Mouse (Mus musculus) heart, postnatal 4 days (tissue): ENCODE results near the gene Slamf9. TPM values are rescaled to one million over a fixed set of nuclear protein-coding genes. Genes with fewer than 3 reads are reported as not detected.

Experiments
- DNase-seq: peaks from one replicate; pipeline ENCODE4 v3.0.0; 2021
- total RNA-seq, 2 experiments: library from RNA; stranded (reverse); gene quantifications; 2 replicates each; pipeline ENCODE4 v1.2.3; 2021

Slamf9 gene
- total RNA-seq, 2 experiments from 2014 or later: 1.4 to 1.8 TPM

DNA sequence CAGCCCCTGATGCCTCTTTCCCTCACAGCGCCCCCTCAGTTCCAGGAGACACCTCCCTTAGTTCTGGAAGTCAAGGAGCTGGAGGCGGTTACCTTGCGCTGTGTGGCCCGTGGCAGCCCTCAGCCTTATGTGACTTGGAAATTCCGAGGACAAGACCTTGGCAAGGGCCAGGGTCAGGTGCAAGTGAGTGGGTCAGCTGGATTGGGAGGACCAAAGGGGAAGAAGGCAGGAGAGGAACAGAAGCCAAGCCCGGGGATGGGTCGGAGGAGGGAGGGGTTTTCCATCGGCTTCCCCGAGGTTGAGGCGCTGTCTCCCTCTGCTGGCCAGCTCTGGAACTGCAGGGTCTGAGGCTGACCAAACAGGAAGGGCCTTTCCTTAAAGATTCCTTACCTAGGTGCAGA, 15.1 kb downstream of the Slamf9 start:
- DNase-seq: peak; percentile 96

DNA sequence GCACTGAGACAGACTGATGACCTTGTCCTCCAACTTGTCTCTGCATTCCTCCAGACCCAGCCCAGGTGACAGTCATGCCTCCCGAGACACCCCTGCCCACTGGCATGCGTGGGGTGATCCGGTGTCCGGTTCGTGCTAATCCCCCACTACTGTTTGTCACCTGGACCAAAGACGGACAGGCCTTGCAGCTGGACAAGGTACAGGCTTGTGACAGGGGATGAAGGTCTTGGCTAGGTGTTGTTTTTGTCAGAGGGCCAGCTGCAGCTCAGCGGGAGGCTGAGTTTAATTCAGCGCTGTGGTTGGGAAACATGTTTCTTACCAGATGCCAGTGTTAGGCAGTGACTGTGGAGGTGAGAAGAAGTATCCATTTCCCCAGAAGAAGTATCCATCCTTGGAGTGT, 16.9 kb downstream of the Slamf9 start:
- DNase-seq: no peak

DNA sequence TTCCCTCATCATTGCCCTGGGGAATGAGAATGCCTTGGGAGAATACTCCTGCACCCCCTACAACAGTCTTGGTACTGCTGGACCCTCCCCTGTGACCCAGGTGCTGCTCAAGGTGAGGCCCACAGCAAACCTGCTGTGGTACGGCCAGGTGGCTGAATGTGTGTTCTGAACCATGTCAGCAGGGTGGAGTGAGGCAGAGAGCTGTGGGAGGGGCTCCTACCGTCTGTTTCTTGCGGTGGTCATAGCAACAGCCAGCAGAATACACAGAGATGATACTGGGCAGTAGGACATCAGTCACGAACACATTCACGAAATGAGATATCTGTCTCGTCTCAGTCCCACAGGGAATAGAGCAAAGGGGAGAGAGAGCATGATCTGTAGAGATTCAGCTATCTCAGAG, 18.4 kb downstream of the Slamf9 start:
- no peak for DNase-seq

DNA sequence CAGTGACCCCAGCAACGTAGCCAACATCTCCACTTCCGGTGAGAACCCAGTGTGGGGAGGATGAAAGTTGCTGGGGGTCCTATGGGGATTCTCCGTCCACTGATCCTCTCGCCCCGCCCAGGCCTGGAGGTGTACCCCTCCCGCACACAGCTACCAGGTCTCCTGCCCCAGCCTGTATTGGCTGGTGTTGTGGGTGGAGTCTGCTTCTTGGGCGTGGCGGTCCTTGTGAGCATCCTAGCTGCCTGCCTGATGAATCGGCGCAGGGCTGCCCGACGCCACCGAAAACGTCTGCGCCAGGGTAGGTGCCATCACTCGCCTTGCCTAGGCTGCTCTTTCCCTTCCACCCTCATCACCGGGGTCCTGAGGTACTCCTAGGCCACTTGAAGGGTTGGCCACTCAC, 20.9 kb downstream of the Slamf9 start:
- DNase-seq: no peak

DNA sequence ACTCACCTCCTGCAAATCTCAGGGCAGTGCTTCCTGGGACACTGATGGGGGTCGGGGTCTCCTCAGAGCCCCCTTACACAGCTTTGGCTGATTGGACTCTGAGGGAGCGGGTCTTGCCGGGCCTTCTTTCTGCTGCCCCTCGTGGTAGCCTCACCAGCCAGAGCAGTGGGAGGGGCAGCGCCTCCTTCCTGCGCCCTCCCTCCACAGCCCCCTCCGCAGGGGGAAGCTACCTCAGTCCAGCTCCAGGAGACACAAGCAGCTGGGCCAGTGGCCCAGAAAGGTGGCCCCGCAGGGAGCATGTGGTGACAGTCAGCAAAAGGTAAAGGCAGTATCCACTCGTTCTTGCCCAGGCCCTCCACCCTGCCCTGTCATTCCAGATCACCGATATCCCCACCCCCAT, 22.3 kb downstream of the Slamf9 start:
- no peak for DNase-seq

DNA sequence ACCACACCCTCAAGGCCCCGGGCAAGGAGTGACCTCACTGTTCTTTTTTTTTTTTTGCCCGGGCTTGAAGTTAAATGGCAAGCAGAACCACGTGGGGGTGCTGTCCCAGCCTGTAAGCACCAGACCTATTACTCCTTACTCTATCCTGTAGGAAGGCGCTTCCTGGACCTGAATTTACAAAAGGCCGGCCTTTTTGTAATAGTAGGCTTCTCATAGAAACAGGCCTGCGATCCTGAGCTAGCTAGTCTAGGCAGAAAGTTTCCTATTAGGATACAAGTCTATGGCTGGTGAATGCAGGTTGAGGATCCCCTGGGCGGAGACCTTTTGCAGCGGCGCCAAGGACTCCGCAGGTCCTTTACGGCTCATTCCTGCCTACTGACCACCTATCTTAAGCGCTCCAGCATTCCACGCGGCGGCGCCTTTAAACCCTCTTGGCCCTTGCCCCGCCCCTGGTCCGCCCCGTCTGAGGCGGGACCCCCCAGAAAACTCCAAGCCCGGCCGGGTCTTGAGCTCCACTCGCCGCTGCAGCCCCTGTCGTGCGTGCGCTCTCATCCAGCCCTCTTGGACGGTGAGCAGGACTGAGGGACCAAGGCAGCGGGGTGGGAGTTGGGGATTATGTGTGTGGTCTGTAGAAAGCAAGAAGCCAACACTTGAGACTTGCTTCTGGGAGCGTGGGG, 24.7 kb downstream of the Slamf9 start, which contains the start of gene Tagln2:
Gene Tagln2 (plus strand): TSS at position 283 of the 677 bp plus-strand sequence.
- DNase-seq: peak; percentile 93

DNA sequence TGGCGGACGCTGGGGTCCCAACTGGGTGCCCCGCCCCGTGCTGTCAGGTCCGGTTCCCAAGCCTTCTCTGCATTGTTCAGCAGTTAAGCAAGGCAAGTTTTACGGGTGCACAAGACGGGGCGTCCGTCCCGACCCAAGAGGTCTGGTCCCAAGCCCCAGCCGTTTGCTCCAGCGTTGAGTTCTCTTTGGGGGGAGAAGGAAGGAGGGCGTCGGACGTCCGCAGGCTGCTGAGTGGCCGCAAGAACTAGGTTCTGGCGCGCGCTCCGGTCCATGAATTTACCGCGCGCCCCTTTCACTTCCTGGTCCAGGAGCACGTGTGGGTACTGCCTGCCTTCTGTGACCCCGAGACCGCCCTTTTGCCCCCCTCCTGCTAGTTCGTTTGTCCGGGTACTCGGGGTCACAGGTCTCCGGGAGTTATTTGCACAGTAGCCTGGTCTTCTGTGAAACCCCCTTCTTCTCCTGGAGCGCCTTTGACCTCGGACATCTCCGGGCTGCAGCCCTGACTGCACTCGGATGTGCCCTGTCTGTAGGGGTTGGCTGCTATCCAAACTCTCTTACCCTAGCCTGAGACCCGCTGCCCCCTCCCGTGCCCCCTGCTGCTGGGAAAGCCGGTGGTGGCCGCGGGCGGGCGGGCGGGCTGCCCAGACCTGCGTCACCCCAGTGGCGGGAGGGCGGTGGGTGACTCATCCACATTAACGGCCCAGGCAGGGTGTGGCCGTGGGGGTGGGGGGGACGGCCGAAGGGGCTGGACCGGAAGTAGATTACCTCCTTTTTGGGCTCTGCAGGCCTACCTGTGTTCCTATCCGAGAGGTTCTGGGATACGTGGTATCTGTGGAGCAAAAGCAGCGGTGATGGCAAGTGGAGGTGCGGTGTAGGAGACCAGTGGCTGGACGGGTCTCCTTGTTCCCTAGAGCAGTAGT, 25.6 kb downstream of the Slamf9 start:
- peak; percentile 82 for DNase-seq

DNA sequence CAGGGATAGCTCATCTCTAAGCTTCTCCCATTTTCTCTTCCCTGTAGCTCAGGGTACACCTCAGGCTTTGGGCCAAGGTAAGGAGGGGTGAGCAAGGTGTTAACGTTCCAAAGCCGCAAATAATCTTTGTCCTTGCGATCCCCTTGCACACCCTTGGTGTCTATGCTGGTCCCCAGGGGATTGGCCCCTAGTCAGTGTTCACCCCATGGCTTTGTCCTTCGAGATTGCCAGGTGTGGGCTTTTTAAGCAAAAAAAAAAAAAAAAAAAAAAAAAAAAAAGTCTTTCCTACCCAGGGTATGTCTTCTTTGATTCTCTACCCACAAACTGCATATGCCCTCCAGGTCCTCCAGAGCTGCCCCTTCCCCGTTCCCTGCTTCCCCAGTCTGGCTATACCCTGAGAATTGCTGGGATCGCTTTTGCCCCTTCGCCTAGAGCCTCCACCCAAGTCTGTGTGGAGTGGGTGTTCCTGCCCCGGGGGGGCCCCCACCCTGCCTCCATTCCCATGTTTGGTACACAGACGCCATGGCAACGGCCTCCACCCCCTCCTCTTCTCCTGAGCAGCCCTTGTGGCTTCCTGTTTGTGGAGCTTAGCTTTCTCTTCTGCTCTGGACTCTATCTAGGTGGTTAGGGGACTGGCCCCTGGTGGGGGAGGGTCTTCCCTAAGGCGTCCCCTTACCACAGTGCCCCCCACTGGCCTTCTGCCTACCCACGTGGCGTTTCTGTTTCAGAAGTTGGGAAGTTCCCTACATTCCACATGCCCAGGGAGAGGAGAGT, 26.4 kb downstream of the Slamf9 start:
- DNase-seq: peak; percentile 82

DNA sequence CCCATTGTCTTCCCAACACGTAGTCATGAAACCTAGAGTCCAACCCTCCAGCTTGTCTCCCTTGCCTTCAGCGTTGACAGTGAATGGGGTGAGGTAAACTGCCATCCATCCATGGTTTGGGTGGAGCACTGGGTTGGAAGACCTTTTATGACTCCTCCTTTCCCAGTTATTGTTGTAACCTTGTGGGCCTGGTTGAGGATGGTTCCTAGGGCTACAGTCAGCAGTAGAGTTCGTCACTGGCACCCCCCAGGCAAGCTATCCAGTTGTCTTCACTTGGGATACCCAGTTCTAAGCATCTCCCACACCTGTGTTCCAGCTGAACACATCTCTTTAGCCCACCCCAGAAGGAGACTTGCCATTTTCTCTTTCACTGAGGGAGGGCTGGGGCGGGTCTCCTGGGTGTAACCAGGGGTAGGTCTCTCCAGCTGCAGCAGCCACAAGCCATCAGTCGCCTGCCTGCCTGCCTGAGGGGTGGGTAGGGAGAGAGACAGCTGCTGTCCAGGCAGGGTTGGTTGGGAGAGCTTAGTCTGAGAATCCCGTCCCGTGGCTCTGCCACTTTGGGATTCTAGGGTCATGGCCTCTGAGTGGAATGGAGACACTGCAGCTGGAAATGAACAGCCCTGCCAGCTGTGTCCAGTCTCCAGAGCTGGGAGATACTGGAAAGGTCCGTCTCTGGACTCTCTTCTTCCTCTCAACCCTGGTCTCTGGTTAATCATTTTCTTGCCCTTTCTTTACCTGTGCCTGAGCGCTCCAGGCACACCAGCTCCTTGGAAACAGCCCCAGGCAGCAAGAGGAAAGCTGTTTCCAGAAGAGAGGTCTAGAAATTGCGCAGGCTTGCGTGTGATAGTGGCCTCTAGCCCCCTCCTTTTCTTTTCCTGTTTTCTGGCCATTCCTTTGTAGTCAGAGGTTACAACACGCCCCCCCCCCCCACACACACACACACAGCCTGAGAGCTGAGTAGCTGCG, 27.3 kb downstream of the Slamf9 start:
- peak; percentile 41 for DNase-seq

DNA sequence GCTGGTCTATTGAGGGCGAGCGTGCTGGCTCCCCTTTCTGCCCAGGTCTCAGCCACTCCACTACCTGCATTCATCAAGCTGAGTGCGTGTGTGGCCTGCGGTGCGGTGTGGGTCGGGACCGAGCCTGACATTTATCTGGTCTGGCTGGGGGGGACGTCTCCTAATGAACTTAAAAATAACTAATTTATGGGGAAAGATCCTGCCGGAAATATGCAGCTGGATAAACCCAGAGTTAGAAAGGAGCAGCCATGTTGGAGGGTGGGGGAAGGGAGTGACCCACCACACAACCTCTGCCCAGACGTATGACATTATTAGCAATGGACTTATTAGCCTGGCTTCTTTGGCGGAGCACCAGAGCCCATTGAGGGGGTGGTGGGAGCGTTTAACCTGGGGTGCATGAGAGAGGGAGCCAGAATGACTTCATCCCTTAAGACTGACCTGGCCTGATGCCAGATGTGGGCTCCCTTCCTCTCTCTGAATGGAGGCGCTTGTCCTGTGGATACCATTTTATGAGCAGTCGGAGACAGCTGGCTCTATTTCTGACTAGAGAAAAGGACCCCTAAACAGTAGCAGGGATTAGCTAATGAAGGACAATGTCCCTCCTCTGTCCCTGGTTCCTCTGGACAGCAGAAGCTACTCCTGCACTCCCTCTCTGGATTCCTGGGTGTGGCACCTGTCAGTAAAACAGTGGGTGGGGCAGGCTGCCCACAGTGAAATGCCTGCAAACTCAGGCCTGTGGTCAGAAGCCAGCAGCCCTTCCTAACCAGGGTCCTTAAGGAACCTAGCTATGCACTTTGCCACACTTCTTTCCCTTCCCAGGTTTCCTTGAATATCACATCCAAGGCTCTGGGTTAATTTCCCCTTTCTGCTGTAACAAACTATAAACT, 28.2 kb downstream of the Slamf9 start:
- DNase-seq: peak; percentile 80

DNA sequence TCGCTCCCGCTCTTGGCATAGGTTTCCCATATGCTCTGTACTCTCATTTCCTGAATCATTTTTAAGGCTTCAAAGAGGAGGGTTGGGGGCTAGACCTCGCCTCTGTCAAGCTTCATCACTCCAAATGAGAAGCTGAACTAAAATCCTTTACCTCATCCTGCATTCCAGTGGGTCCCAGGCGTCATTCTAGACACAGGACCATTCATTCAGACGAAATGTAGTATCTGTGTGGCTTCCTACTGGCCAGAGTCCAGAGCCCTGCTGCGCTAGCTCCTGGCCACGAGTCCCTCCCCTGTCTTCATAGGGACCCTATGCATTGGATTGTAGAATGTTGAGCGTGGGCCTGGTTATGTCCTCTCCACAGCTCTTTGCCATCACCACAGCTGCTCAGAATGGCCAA, 29.6 kb downstream of the Slamf9 start:
- DNase-seq: peak; percentile 44

DNA sequence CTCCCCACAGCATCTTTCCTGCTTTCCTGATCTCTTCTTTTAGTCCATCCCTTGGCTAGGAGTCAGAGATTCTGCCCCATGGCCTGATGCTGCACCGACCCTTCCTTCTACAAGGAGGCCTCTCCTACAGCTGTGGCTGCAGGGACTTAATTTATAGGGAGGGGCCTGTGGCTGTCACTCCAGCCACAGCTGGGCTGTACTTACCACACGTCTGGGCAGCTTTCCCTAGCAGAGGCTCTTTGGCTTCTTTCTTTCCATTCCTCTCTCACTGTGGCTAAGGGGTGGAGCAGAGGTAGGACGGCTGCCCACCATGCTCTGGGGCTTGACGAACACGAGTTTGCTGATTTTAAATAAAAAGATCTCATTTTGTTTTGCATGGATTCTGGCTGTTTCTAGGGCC, 31.8 kb downstream of the Slamf9 start:
- peak; percentile 38 for DNase-seq

DNA sequence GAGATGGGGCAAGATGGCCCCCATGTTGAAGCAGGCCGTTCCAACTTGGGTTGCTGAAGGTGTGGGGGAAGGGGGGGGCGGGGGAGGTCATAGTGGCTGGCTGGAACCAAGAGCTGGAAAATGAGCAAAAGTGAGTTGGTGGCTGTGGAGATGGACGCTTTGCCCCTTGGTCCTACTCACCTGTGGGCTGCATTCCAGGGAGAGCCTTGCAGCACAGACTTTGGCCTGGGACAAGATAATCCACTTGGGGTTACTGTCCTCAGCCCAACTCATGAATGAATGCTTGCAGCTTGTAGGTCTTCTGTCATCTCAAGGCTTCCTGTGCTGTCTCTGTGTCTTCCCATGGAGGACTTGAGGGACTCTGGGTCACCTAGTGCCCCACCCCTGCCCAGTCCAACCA, 32.5 kb downstream of the Slamf9 start:
- no peak for DNase-seq

DNA sequence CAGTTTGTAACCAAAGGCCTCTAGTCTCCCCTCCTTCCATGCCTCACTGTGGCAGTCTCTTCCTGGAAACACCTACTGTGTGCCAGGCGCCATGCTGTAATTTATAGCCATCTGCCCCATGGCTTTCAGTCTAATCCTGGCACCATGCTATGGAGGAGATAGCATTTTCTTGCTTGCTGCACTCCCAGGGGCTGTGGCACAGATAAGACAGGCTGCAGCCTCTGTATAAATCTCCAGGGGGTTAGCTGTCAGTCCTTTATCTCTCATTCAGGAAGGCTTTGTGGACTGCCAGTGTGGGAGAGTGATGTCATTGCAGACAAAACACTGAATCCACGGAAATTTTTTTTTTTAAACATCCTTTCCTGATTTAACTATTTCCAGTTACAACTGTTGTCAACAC, 33.0 kb downstream of the Slamf9 start:
- no peak for DNase-seq

DNA sequence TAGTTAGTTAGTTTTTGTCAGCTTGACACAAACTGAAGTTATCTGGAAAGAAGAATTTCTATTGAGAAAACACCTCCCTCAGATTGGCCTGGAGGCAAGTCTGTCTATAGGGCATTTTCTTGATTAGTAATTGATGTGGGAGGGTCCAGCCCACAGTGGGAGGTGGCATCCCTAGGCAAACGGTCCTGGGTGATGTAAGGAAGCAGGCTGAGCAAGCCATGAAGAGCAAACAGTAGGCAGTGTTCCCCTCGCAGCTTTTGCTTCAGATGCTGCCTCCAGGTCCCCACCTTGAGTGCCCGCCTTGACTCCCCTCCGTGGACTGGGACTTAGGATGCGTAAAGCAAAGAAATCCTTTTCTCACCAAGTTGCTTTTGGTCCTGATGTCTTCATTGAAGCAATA, 34.1 kb downstream of the Slamf9 start:
- no peak for DNase-seq

DNA sequence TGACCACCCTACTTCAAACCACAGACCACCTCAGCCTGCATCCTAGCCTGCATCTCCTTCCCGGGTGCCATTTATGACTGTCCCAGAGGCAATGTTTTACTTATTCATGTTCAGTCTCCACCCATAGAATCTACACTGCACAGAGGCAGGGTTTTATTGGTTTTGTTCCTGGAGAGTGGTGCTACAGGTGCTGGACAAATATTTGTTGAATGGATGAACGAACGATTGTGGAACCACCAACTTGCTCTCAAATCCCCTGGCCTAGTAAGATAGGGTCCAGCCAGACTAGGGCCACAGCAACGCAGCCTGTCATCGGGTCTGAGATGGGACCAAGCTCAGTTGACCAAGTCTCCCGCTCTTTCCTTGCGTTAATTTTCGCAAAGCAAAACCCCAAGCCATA, 34.8 kb downstream of the Slamf9 start:
- DNase-seq: no peak

DNA sequence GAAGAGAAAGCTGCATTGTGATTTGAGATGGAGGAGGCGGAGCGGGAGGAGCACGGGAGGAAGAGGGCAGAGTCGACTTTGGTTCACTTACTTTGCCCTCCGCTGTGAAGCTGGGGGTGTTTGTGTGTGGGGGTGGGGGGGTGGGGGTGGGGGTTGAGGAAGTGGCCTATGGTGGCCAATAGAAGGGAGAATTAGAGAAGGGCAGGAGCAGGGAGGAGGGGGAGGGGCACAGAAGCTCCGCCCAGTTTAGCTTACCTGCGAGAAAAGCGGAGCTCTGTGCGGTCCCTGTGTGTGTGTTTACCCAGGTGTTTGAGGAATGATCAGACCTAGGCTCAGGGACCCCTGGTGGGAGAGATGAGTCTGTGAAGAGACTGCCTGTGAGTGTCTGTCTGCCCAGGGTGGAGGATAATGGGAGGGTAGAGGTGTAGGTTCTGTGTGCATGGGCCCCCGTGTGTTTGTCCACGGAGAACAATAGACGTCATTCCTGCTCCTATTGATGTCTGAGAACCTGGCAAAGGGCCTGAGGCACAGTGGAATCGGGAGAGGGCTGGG, 35.3 kb downstream of the Slamf9 start:
- no peak for DNase-seq

DNA sequence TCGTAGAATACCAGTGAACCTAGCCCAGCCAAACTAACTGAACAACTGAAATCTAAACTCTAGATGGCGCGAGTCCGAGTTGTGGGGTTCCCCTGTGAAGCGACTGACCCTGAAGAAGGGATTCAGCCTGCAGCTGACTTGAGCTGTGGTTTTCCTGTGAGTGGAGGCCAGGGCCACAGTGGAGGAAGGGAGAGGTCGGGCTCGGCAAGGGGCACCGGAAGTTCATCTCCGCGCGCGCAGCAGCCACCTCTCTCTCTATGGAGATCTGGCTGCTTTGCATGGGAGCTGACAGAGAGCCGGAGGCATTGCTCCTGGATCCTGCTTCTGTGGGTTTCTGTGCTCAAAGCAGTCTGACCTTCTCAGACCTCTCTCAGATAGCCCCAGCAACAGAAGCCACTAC, 37.8 kb downstream of the Slamf9 start:
- peak; percentile 73 for DNase-seq

DNA sequence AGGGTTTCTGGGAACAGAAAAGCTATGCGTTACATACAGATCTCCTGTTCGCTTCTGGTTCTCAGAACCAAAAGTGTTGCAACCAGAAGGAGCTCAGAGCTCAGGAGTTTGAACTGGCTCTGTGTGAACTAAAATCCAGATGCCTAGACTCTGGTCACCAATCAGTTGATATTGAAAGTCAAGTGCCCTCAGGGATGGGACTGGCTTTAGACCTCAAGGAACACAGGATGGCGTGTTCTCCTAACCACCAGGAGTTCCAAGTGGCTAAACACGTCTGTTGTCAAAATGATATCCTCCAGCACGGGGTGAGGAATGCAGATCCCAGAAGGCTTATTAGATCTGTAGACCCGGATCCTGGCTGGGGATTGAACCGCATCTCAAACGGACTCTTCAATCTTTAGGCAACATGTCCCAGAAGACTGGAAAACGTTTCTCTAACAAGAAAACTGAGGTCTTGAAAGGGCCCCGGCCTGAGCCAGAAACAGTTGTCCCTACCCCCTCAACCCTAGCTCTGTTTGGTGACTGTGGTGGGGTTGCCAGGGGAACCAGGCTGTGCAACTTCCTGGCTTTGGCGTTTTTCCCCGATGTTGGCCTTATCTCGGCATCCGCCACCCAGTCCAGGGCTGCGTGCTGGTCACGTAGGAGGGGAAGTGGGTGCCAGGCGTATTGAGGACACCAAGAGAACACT, 38.5 kb downstream of the Slamf9 start:
- peak; percentile 79 for DNase-seq

DNA sequence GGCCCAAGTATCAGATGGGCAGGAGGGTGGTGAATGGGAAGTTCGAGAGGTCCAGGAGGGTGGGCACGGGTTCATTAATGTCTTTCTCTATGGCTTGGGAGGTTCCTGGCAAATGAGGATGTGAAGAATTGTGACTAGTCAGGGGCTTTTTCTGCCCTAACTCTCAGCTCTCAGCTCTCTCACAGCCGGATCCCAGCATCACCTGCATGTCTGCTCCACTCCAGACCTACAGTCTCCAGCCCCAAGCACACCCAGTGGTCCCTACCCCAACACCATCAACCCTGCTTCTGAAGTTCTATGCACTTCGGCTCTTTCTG, 39.0 kb downstream of the Slamf9 start:
- DNase-seq: no peak
